Mouse (Mus musculus): ENCODE results near the gene Samsn1. TPM values are rescaled to one million over a fixed set of nuclear protein-coding genes. Genes with fewer than 3 reads are reported as not detected.

Samsn1 gene
- 1.4 and 1.7 TPM in 2 replicates for polyA plus RNA-seq (2015; fragmentation: Nextera tagmentation; extraction: Ambion mirVana)

DNA sequence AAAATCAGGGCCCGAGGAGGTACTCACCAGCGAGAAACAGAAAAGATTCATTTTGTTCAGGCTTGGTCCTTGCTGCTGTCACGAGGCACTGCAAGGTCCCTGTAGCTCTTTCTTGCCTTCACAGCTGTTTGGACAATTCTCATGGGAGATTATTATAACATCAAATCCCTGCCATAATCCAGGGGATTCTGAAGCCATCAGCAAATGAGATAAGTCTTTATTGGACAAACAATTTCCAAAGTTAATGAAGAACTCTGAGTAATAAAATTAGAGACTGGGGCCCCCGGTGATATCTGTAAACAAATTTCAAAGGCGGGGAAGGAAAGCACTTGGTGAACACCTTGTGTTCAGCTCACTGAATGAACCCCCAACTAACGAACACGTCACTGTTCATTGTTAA is at the start of gene Samsn1:
Gene Samsn1 (minus strand): TSS at position 101 of the 400 bp plus-strand sequence.
- H3K4me2 ChIP-seq, result no peak within 1 kb of the TSS
- 82% methylated on average over 7 of the region's 7 CpGs for WGBS
- no peak within 1 kb of the TSS for H3K4me3 ChIP-seq
- H3K27me3 ChIP-seq, result no peaks in the 10 kb centered on the region
- H3K27ac ChIP-seq, result no peak within 1 kb of the TSS
- ATAC-seq (ENCODE audit: low FRiP score), result no peak
- H3K4me1 ChIP-seq (replicated peaks), result no peaks in the 10 kb centered on the region
- H3K36me3 ChIP-seq, result no peaks in the 10 kb centered on the region
- H3K9me3 ChIP-seq, result no peaks in the 10 kb centered on the region
- no peak within 1 kb of the TSS for H3K9ac ChIP-seq

DNA sequence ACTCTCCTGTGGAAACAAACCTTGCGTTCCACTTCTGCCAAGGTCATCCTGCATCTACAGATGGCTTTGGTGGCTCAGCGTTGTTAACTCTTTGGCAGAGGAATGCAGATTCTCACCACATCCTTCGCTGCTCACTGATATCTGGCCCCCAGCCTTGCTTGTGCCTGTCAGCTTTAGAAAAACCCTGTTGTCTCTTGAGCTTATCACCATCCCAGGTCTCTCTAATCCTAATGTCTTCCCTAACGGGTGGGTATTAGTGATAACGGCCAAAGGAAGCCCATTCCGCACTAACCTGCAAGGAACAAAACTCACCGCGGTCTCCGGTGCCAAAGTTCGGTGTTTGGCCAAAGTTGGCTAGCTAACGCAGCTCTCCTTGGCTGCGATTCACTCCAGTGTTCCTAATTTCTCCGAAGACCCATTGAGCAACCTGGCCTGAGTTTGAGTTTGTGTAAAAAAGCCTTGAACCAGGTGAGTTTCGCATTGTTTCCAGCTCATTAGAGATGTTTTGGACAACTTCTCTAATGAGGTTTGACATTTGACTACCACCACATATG is 44.1 kb upstream of the Samsn1 start:
- ATAC-seq (ENCODE audit: low FRiP score), result no peak
- 94% methylated on average over 14 of the region's 14 CpGs for WGBS

DNA sequence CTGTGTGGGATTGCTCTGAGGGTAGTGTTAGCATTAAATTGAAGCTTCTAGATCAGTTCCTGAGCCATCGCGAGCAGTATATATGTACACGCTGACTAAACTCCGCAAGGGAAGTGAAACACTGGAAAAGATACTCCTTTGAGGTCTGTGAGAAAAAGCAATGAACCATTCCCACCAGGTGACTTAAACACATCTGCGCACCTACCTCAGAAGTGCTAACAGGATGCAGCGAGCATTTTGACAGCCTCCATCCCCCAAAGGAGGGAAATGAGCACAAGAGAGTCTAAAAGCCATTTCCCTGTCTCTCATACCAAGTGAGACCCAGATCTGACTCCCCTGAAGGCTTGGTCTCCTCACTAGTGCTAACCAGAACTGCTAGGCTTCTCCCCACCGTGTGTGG is 32.9 kb upstream of the Samsn1 start:
- H3K4me2 ChIP-seq, result no peak overlapping the region
- no peaks in the 10 kb centered on the region for H3K4me1 ChIP-seq (replicated peaks)
- H3K27ac ChIP-seq, result no peak overlapping the region
- no peaks in the 10 kb centered on the region for H3K9me3 ChIP-seq
- H3K27me3 ChIP-seq, result no peaks in the 10 kb centered on the region
- 90% methylated on average over 7 of the region's 7 CpGs for WGBS
- H3K36me3 ChIP-seq, result no peaks in the 10 kb centered on the region
- H3K9ac ChIP-seq, result no peak overlapping the region
- H3K4me3 ChIP-seq, result no peak overlapping the region
- no peak for ATAC-seq (ENCODE audit: low FRiP score)

More for the DNA sequence above, 44.1 kb upstream of the Samsn1 start:
- Histone ChIP-seq H3K4me1 (replicated peaks) (no peaks in the 10 kb centered on the region), H3K4me2 (no peak overlapping the region), H3K36me3 (no peaks in the 10 kb centered on the region), H3K27me3 (no peaks in the 10 kb centered on the region), H3K9me3 (no peaks in the 10 kb centered on the region), H3K9ac (no peak overlapping the region), H3K27ac (no peak overlapping the region), H3K4me3 (no peak overlapping the region)

DNA sequence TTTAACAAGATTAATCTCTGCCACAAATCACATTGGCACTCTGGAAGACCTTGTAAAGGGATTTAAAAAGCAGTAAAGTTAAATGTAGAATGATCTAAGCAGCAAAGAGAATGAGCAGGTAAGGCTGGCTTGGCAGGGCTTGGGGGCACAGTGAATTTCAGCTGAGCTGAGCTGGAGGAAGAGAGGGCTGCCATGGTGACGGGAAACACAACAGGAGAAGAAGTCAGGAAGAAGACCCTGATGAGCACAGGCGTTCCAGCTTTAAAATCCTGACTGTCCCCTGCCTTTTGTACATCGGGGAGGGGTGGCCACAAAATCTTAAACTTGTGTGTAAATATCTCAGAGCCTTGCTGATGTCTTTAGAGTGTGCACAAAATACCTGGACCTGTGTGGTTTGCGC is 32.0 kb upstream of the Samsn1 start:
- Histone ChIP-seq H3K27me3 (no peaks in the 10 kb centered on the region), H3K9ac (no peak overlapping the region), H3K4me3 (no peak overlapping the region), H3K36me3 (no peaks in the 10 kb centered on the region), H3K9me3 (no peaks in the 10 kb centered on the region), H3K27ac (no peak overlapping the region), H3K4me2 (no peak overlapping the region), H3K4me1 (replicated peaks) (no peaks in the 10 kb centered on the region)
- WGBS, result 84% methylated on average over 4 of the region's 4 CpGs
- no peak for ATAC-seq (ENCODE audit: low FRiP score)

DNA sequence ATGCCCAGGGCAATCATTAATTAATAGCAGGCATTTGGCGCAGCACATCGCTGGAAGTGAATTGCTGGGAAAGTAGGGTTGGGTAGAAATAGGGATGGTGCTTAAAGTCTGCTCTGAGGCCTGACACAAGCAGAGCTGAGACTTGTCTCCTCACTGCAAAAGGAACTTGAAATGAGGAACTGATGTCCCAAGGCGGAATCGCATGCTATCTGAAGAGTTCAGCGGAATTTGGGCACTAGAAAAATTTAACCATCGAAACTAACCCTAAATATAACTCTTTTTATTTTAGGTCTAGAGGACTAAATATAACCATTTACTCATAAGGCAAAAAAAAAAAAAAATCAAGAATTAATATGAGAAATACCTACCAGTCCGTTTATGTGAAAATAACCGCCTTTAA is 31.5 kb upstream of the Samsn1 start:
- WGBS, result 93% methylated on average over 8 of the region's 8 CpGs
- no peak for ATAC-seq (ENCODE audit: low FRiP score)
- Histone ChIP-seq H3K4me1 (replicated peaks) (no peaks in the 10 kb centered on the region), H3K27ac (no peak overlapping the region), H3K4me2 (no peak overlapping the region), H3K9me3 (no peaks in the 10 kb centered on the region), H3K27me3 (no peaks in the 10 kb centered on the region), H3K9ac (no peak overlapping the region), H3K4me3 (no peak overlapping the region), H3K36me3 (no peaks in the 10 kb centered on the region)

DNA sequence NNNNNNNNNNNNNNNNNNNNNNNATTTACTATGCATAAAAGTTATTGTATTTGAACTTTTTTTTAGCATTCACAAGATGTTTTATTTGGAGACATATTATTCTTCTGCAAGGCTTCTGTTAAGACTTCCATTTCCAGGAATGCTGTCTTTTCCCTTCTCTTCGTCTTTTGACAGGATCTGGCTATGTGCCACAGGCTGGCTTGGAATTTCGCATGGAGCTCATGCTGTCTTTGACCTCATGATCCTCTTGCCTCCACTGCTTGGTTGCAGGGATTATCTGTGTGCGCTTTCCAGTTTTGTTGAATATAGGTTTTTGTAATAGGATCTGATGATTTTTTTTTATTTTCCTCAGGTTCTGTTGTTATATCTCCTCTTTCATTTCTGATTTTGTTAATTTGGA is 25.0 kb upstream of the Samsn1 start:
- Histone ChIP-seq H3K36me3 (no peaks in the 10 kb centered on the region), H3K9ac (no peak overlapping the region), H3K27ac (no peak overlapping the region), H3K27me3 (no peaks in the 10 kb centered on the region), H3K4me3 (no peak overlapping the region), H3K9me3 (no peaks in the 10 kb centered on the region), H3K4me1 (replicated peaks) (no peaks in the 10 kb centered on the region), H3K4me2 (no peak overlapping the region)
- 79% methylated on average over 3 of the region's 3 CpGs for WGBS
- no peak for ATAC-seq (ENCODE audit: low FRiP score)

DNA sequence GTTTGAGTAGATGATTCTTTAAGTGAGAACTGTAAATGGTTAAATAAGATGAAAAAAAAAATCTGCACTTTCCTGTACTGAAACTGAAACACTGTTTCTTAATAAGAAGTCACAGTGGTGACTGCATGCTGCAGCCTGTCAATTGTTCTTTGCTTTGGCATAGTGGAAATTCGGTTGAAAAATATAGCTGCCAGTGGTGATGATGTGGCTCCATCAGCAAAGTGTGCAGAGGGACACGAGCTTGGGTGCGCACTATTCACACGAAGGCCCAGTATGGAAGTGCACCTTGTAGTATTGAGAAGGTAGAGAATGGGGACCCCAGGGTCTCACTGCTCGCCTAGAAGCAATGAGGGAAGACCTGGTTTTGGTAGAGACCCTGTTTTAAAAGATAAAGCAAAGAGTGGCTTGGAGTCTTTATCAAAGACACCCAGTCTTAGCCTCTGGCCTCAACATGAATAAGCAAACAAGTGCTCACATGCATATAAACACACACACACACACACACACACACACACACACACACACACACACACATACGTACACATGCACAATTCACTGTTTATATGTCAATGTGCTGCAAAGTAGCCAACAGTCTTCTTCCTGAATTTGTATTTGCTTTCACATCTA is 18.4 kb upstream of the Samsn1 start:
- H3K9me3 ChIP-seq, result no peaks in the 10 kb centered on the region
- no peaks in the 10 kb centered on the region for H3K27me3 ChIP-seq
- 90% methylated on average over 6 of the region's 6 CpGs for WGBS
- H3K4me2 ChIP-seq, result no peak overlapping the region
- no peaks in the 10 kb centered on the region for H3K36me3 ChIP-seq
- ATAC-seq (ENCODE audit: low FRiP score), result no peak
- H3K9ac ChIP-seq, result no peak overlapping the region
- H3K27ac ChIP-seq, result no peak overlapping the region
- no peaks in the 10 kb centered on the region for H3K4me1 ChIP-seq (replicated peaks)
- no peak overlapping the region for H3K4me3 ChIP-seq

DNA sequence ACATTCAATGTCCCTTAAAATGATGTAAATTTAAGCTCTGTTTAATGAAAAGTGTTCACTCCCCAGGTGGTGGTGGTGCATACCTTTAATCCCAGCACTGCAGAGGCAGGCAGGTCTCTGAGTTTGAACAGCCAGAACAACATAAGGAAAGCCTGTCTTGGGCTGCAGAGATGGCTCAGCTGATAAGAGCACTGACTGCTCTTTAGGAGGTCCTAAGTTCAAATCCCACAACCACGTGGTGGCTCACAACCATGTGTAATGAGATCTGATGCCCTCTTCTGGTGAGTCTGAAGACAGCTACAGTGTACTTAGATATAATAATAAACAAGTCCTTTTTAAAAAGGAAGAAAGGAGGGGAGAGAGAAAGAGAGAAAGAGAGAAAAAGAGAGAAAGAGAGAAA is 2.9 kb downstream of the Samsn1 start:
- Histone ChIP-seq H3K9ac (no peak overlapping the region), H3K36me3 (no peaks in the 10 kb centered on the region), H3K27ac (no peak overlapping the region), H3K4me3 (no peak overlapping the region), H3K9me3 (no peaks in the 10 kb centered on the region), H3K4me1 (replicated peaks) (no peaks in the 10 kb centered on the region), H3K27me3 (no peaks in the 10 kb centered on the region), H3K4me2 (no peak overlapping the region)
- WGBS, result 41% methylated on average over 1 of the region's 1 CpGs
- no peak for ATAC-seq (ENCODE audit: low FRiP score)

DNA sequence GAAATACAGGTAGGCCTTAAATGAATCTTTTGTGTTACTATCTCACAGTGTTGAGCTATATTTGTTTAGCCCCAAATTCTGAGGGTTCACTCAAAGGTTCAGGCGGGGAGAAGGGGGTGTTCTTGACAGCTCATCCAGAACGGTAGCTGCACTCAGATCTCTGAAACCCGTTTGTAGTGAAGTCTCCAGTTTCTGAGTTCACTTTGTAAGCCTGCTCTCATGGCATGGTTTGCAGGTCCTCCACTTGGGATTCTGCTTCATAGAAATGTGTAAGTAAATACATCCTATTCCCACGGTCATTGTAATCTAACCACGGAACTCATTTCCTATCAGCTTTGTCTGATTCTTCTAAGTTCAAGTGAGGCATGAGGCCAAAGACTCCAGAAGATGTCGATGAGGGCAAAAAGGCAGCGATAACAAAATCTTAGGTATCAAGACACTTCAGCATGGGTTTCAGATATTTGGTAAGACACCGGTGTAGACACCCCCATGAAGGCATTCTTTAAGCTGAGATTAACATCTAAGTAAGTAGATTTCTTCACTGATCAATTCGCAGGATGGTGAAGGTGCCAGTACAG is 18.2 kb downstream of the Samsn1 start:
- Histone ChIP-seq H3K4me2 (no peak overlapping the region), H3K4me1 (replicated peaks) (peaks cover 2% of the 10 kb centered on the region; the same call in 1 of the 2 replicates), H3K9ac (no peak overlapping the region), H3K4me3 (no peak overlapping the region), H3K36me3 (no peaks in the 10 kb centered on the region), H3K27ac (no peak overlapping the region), H3K27me3 (no peaks in the 10 kb centered on the region), H3K9me3 (no peaks in the 10 kb centered on the region)
- 92% methylated on average over 9 of the region's 9 CpGs for WGBS
- ATAC-seq (ENCODE audit: low FRiP score), result no peak

DNA sequence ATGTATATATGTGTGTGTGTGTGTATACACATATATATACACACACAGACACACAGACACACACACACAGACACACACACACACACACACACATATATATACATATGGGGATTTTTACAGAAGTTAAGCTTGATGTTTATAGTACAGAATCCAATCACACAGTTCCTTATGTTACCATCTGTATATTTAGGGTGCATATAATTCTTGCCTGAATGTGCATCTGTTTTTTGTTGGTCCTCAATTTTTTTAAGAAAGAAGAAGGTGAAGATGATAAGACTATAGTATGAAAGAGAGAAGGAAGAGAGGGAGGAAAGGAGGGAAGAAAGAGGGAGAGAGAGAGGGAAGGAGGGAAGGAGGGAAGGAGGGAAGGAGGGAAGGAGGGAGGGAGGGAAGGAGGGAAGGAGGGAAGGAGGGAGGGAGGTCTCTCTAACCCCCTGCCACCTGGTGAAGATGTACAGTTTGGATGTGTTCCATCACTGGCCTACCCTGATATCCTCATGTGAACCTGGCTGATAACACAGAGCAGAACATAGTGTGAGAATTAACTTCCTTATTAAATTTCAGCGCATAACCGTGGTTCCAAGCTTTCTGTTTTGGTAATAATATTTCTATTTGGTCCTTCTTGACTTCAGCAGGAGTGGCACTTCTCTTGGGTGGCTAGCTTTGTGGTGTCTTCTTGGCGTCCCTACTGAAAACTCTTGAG is 19.1 kb downstream of the Samsn1 start:
- Histone ChIP-seq H3K9ac (no peak overlapping the region), H3K4me3 (no peak overlapping the region), H3K27ac (no peak overlapping the region), H3K27me3 (no peaks in the 10 kb centered on the region), H3K4me2 (no peak overlapping the region), H3K9me3 (no peaks in the 10 kb centered on the region), H3K36me3 (no peaks in the 10 kb centered on the region), H3K4me1 (replicated peaks) (peaks cover 2% of the 10 kb centered on the region; the same call in 1 of the 2 replicates)
- no peak for ATAC-seq (ENCODE audit: low FRiP score)
- WGBS, result 97% methylated on average over 3 of the region's 3 CpGs

DNA sequence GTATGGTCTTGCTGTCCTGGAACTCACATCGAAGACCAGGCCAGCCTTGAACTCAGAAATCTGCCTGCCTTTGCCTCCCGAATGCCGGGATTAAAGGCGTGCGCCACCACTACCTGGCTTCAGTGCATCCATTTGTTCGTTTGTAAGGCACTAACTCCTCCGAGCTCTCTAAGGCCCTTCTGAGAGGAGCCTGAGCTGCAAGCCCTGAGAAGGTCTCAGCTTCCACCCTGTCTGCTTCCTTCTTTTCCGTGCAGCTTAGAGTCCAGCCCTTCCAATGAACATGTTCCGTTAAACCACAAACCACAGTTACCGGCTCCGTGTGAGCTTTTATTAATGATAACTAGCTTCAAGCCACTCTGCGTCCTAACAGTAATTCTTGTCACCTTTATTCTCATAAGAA is 19.8 kb downstream of the Samsn1 start:
- H3K36me3 ChIP-seq, result no peaks in the 10 kb centered on the region
- no peak overlapping the region for H3K4me2 ChIP-seq
- no peak overlapping the region for H3K4me3 ChIP-seq
- H3K4me1 ChIP-seq (replicated peaks), result peaks cover 2% of the 10 kb centered on the region; the same call in 1 of the 2 replicates
- 88% methylated on average over 12 of the region's 12 CpGs for WGBS
- H3K27ac ChIP-seq, result no peak overlapping the region
- H3K27me3 ChIP-seq, result no peaks in the 10 kb centered on the region
- no peaks in the 10 kb centered on the region for H3K9me3 ChIP-seq
- ATAC-seq (ENCODE audit: low FRiP score), result no peak
- no peak overlapping the region for H3K9ac ChIP-seq

DNA sequence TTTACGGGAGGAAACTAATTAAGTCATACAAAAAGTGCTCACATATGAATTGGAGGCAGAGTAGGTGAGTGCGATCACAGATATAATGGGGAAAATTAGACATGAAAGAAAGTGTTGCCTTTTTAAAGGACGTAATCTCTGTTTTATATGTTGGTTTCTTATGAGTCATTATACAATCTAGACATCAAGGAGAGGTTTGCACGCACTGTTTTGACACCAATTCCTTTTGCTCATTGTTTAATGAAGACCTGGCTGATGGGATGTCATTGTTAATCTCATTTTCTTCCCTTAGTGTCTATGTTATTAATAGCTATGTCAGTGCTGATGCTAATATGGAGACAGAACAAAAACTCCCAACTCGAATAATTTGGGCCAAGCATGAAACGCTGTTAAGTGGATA is 20.3 kb downstream of the Samsn1 start:
- WGBS, result 63% methylated on average over 6 of the region's 6 CpGs
- Histone ChIP-seq H3K9ac (no peak overlapping the region), H3K4me2 (no peak overlapping the region), H3K4me3 (no peak overlapping the region), H3K9me3 (no peaks in the 10 kb centered on the region), H3K27me3 (no peaks in the 10 kb centered on the region), H3K4me1 (replicated peaks) (peaks cover 2% of the 10 kb centered on the region; the same call in 1 of the 2 replicates), H3K36me3 (no peaks in the 10 kb centered on the region), H3K27ac (no peak overlapping the region)
- ATAC-seq (ENCODE audit: low FRiP score), result no peak
